Mouse (Mus musculus): ENCODE data around the gene Lyar. TPM values are rescaled to one million over a fixed set of nuclear protein-coding genes. Genes with fewer than 3 reads are reported as not detected.

Gene Lyar
- total RNA-seq, 2 experiments from 2014 or later = 21.3 to 22.0 TPM

- no peak for DNase-seq (ENCODE audit: low spot score)
Observed at GRCm38 (mm10) chr5:38255195-38255594, 34.9 kb downstream of the Lyar start.

GRCm38 (mm10) chr5:38255644-38256043 is 35.4 kb downstream of the Lyar start:
- DNase-seq (ENCODE audit: low spot score) = no peak

- no peak for DNase-seq (ENCODE audit: low spot score)
Observed at GRCm38 (mm10) chr5:38256551-38256950, 36.3 kb downstream of the Lyar start.

GRCm38 (mm10) chr5:38258034-38258772 is 37.9 kb downstream of the Lyar start:
- DNase-seq (ENCODE audit: low spot score) = no peak

- no peak for DNase-seq (ENCODE audit: low spot score)
Observed at GRCm38 (mm10) chr5:38258773-38259146, 38.5 kb downstream of the Lyar start.

GRCm38 (mm10) chr5:38259455-38260106 is 39.3 kb downstream of the Lyar start:
- DNase-seq (ENCODE audit: low spot score) = no peak

GRCm38 (mm10) chr5:38260107-38260682 is 39.9 kb downstream of the Lyar start, which contains the start of gene Tmem128:
Gene Tmem128, plus strand, starts transcription at chr5:38260185.
- peak; percentile 51 for DNase-seq (ENCODE audit: low spot score)

GRCm38 (mm10) chr5:38270942-38271341 is 50.7 kb downstream of the Lyar start:
- DNase-seq (ENCODE audit: low spot score) = no peak

GRCm38 (mm10) chr5:38273831-38274230 is 53.6 kb downstream of the Lyar start:
- no peak for DNase-seq (ENCODE audit: low spot score)

GRCm38 (mm10) chr5:38275771-38276170 is 55.5 kb downstream of the Lyar start, which contains the start of gene Otop1:
Gene Otop1, plus strand, starts transcription at chr5:38275972.
- DNase-seq (ENCODE audit: low spot score) = no peak

- no peak for DNase-seq (ENCODE audit: low spot score)
Observed at GRCm38 (mm10) chr5:38276451-38276850, 56.2 kb downstream of the Lyar start.

GRCm38 (mm10) chr5:38277098-38277866 is 57.0 kb downstream of the Lyar start:
- no peak for DNase-seq (ENCODE audit: low spot score)

GRCm38 (mm10) chr5:38277936-38278600 is 57.8 kb downstream of the Lyar start:
- DNase-seq (ENCODE audit: low spot score) = no peak

GRCm38 (mm10) chr5:38280075-38280474 is 59.8 kb downstream of the Lyar start:
- DNase-seq (ENCODE audit: low spot score) = no peak

Other genes with a start within 250 kb of the Lyar start
- 10 to 100 TPM; 14.2 to 14.3 TPM for gene Stx18, start 181.7 kb upstream of the Lyar start, total RNA-seq (2021)
- 1 to 10 TPM; 1.2 to 2.1 TPM for gene Nsg1, start 60.6 kb upstream of the Lyar start, total RNA-seq (2021)
- 1 to 10 TPM; 1.9 to 3.1 TPM for gene Zbtb49, start within 50 bp of the Lyar start, total RNA-seq (2021)
- gene Tmem128, start 39.7 kb downstream of the Lyar start, total RNA-seq (2021) = 1 to 10 TPM; 6.4 to 7.8 TPM
- under 1 TPM; 0.27 to 0.71 TPM for gene Otop1, start 55.5 kb downstream of the Lyar start, total RNA-seq (2021)
- gene Drd5, start 98.9 kb downstream of the Lyar start, total RNA-seq (2021) = not detected